Mouse (Mus musculus): ENCODE measurements around the gene Ankrd44.

Gene Ankrd44

GRCm38 (mm10) chr1:54923366-54924308, 2.5 kb downstream of the Ankrd44 start:
- peak; percentile 45 to 63 for DNase-seq (ENCODE audit: low read depth in 2 of 2, low spot score in 2 of 2)

- no peak for DNase-seq (ENCODE audit: low read depth in 2 of 2, low spot score in 2 of 2)
These were observed 3.5 kb downstream of the Ankrd44 start for GRCm38 (mm10) chr1:54922707-54923106.

GRCm38 (mm10) chr1:54922025-54922574, 4.1 kb downstream of the Ankrd44 start:
- DNase-seq (ENCODE audit: low read depth in 2 of 2, low spot score in 2 of 2) = no peak

DNA sequence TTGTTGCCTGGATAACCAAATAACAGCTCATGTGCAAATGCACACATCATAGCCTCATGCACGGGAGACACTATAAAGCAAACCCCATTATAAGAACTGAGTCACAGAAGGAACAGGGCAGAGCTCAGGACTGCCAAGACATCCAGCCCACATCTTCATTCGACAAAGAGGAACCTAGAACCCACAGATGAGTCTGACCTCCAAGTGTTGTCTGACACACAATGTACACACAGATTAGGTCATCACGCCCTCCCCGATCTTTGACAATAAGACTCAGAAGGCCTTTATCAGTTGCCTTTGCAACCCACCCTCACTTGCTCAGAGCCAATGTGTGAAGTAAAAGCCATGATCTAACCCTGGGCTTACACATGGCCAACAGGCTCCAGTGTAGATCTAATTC, 6.1 kb downstream of the Ankrd44 start:
- no peak for DNase-seq (ENCODE audit: low read depth in 2 of 2, low spot score in 2 of 2)

- no peak for DNase-seq (ENCODE audit: low read depth in 2 of 2, low spot score in 2 of 2)
These were observed 9.7 kb downstream of the Ankrd44 start for GRCm38 (mm10) chr1:54916456-54916855.

- no peak for DNase-seq (ENCODE audit: low read depth in 2 of 2, low spot score in 2 of 2)
These were observed 11.8 kb downstream of the Ankrd44 start for GRCm38 (mm10) chr1:54914387-54914786.

GRCm38 (mm10) chr1:54913379-54913873, 12.8 kb downstream of the Ankrd44 start:
- peak; percentile 52 to 65 for DNase-seq (ENCODE audit: low read depth in 2 of 2, low spot score in 2 of 2)

DNA sequence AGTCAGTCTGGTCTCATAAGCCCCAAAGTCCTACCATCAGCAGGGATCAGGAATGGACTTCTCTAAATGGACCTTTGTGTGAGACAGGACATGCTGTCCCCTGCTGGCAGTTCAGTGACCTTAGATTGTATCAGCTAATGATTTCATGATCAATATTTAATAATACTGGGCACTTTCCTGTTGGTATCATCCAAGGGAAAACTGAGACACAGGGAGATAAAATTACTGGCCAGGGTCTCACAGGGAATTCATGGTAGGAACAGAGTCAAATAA, 13.2 kb downstream of the Ankrd44 start:
- DNase-seq (ENCODE audit: low read depth in 2 of 2, low spot score in 2 of 2) = no peak

- DNase-seq (ENCODE audit: low read depth in 2 of 2, low spot score in 2 of 2) = no peak
These were observed 13.7 kb downstream of the Ankrd44 start for GRCm38 (mm10) chr1:54912290-54913062.

- DNase-seq (ENCODE audit: low read depth in 2 of 2, low spot score in 2 of 2) = no peak
These were observed 15.0 kb downstream of the Ankrd44 start for GRCm38 (mm10) chr1:54911256-54911610.

DNA sequence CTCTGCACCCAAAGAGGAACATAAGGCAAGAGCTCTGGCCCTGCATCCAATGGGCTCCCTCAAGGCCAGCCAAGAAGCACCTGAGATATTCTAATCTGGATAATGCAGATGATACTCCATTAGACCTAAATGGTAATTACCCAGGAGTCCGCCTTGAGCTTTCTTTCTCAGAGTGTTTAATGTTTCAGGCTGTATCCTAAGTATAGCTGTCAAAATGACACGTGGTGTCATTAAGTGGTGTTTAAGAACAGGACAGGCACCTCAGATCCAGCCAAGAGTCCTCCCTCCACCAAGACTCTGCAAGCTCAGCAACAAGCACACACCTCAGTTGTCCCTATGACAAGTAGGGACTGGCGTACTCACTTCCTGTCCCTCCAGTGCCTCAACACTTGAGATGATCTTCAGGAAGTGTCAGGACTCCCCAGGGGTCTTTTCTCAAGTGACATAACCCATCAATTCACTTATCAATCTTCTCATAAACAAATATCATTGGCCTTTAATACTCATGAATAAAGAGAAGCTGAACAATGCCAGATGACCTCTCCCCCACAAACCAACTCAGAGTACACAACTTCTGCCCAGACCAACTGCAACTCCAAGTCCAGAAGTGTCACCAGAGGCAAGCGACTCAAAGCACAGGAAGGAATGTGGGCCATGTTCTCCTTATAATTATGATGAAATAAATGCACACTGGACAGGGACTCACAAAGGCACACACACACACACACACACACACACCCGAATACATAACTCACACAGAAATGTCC, 15.5 kb downstream of the Ankrd44 start:
- DNase-seq (ENCODE audit: low read depth in 2 of 2, low spot score in 2 of 2) = no peak

DNA sequence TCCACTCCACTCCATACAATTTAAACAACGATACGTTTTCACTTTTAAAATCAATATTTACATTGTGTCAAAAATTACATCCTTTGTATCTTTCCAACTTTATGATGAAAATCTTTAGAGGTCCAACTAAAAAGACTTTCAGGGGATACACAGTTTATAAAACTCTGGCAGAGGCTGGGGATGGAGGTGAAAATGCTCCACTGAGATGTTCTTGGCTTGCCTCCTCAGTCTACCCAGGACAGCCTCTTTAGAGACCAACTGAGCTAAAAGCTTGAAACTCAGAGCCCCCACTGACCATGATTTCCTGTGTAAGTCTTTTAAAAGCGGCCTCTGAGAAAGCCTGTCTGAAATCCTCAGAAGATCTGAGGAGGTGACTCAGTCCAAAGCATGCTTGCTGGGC, 17.4 kb downstream of the Ankrd44 start:
- no peak for DNase-seq (ENCODE audit: low read depth in 2 of 2, low spot score in 2 of 2)

DNA sequence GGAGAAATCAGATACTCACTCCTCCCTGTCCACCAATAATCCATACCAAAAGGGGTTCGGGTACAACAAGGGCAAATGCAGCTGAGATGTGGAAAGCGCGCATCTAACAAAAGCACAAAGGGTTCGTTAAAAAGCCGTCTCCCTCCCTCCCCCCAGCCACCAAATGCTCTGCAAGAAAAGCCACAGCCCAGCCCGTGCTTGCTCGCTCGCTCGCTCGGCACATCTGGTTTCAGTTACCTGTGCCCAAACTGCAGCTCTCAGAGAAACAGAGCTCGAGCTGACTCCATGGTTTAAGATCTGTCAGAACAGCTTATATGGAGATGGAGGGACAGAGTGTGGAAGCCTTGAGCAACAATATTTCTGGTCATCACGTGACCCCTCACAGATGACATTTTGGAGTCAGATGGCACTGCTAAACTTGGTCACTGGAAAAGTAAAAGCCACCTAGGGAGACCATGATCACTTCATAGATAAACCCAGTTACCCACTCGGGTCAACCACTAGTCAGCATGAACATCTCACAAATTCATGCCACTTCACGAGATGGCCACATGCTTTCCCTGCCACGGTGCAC, 19.0 kb downstream of the Ankrd44 start:
- peak in 1 of 2 experiments; percentile 50 for DNase-seq (ENCODE audit: low read depth in 2 of 2, low spot score in 2 of 2)

GRCm38 (mm10) chr1:54906322-54906721, 19.9 kb downstream of the Ankrd44 start:
- DNase-seq (ENCODE audit: low read depth in 2 of 2, low spot score in 2 of 2) = no peak

DNA sequence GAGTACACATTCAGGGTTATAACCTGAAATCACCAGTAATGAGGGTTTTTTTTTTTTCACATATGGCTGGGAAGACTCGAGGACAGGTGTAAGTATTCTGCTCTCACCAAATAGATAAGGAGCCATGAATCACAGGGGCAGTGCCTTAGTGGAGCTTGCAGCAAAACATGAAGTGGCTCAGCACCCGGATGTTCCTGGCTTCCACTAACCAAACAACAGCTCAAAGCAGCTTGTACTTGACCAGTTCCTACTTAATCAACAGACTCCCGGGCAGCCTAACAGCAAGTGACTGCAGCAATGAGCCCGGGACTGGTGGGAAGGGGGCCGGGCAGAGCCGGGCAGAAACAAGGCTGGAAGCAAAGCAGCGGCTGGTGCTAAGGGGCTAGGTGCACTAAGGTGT, 20.6 kb downstream of the Ankrd44 start:
- no peak for DNase-seq (ENCODE audit: low read depth in 2 of 2, low spot score in 2 of 2)

GRCm38 (mm10) chr1:54904165-54904564, 22.0 kb downstream of the Ankrd44 start:
- no peak for DNase-seq (ENCODE audit: low read depth in 2 of 2, low spot score in 2 of 2)

GRCm38 (mm10) chr1:54902689-54903246, 23.4 kb downstream of the Ankrd44 start:
- DNase-seq (ENCODE audit: low read depth in 2 of 2, low spot score in 2 of 2) = no peak

GRCm38 (mm10) chr1:54901084-54901483, 25.1 kb downstream of the Ankrd44 start:
- no peak for DNase-seq (ENCODE audit: low read depth in 2 of 2, low spot score in 2 of 2)

GRCm38 (mm10) chr1:54899247-54899646, 26.9 kb downstream of the Ankrd44 start:
- no peak for DNase-seq (ENCODE audit: low read depth in 2 of 2, low spot score in 2 of 2)

DNA sequence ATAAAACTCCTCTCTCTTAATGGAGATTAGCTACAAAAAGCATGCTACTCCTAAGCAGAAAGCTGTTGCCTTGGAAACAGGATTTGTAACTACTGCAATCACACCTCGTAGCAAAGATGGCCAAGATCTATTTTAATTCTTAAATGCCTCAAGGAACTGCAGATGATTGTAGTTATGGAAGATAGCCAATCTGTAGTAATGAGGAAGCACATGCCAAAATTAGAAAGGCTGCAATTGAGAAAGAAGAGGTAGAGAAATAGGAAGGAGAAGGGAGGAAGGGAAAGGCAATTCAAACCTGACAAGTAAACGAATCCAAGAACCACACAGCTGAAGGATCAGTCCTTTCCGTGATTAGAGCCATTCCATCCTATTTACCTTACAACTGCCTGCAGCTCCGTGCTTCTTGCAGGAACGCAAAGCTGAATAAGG, 27.5 kb downstream of the Ankrd44 start:
- DNase-seq (ENCODE audit: low read depth in 2 of 2, low spot score in 2 of 2) = no peak
